Mouse (Mus musculus): Measurements from ENCODE around the gene Vgll4.

Gene Vgll4

GRCm38 (mm10) chr6:114939666-114940065, 30.1 kb downstream of the Vgll4 start:
- 84% methylated on average over 2 of the region's 2 CpGs for WGBS

GRCm38 (mm10) chr6:114936941-114937313, 32.9 kb downstream of the Vgll4 start:
- 90% methylated on average over 5 of the region's 5 CpGs for WGBS

GRCm38 (mm10) chr6:114936297-114936940, 33.4 kb downstream of the Vgll4 start:
- 62% methylated on average over 19 of the region's 19 CpGs for WGBS

GRCm38 (mm10) chr6:114935362-114935761, 34.4 kb downstream of the Vgll4 start:
- 81% methylated on average over 3 of the region's 3 CpGs for WGBS

- 63% methylated on average over 11 of the region's 11 CpGs for WGBS
Observed at GRCm38 (mm10) chr6:114934045-114934444, 35.7 kb downstream of the Vgll4 start.

- 87% methylated on average over 3 of the region's 3 CpGs for WGBS
Observed at GRCm38 (mm10) chr6:114932991-114933392, 36.8 kb downstream of the Vgll4 start.

- WGBS: 75% methylated on average over 5 of the region's 5 CpGs
Observed at GRCm38 (mm10) chr6:114932116-114932500, 37.7 kb downstream of the Vgll4 start.

GRCm38 (mm10) chr6:114931212-114932115, 38.3 kb downstream of the Vgll4 start:
- WGBS: 33% methylated on average over 28 of the region's 28 CpGs

- 81% methylated on average over 8 of the region's 8 CpGs for WGBS
Observed at GRCm38 (mm10) chr6:114930646-114931045, 39.1 kb downstream of the Vgll4 start.

GRCm38 (mm10) chr6:114930038-114930591, 39.7 kb downstream of the Vgll4 start:
- 61% methylated on average over 11 of the region's 11 CpGs for WGBS

- 11% methylated on average over 4 of the region's 4 CpGs for WGBS
Observed at GRCm38 (mm10) chr6:114928462-114928861, 41.3 kb downstream of the Vgll4 start.

- 91% methylated on average over 5 of the region's 5 CpGs for WGBS
Observed at GRCm38 (mm10) chr6:114927400-114927799, 42.4 kb downstream of the Vgll4 start.

- 17% methylated on average over 6 of the region's 6 CpGs for WGBS
Observed at GRCm38 (mm10) chr6:114926369-114927157, 43.2 kb downstream of the Vgll4 start.

GRCm38 (mm10) chr6:114925196-114925595, 44.6 kb downstream of the Vgll4 start:
- WGBS: 83% methylated on average over 4 of the region's 4 CpGs

- 78% methylated on average over 7 of the region's 7 CpGs for WGBS
Observed at GRCm38 (mm10) chr6:114922355-114923096, 47.3 kb downstream of the Vgll4 start.

- WGBS: 5% methylated on average over 15 of the region's 15 CpGs
Observed at GRCm38 (mm10) chr6:114921632-114922354, 48.0 kb downstream of the Vgll4 start.

- 25% methylated on average over 17 of the region's 17 CpGs for WGBS
Observed at GRCm38 (mm10) chr6:114920523-114921445, 49.0 kb downstream of the Vgll4 start.

- 30% methylated on average over 9 of the region's 9 CpGs for WGBS
Observed at GRCm38 (mm10) chr6:114919670-114920313, 50.0 kb downstream of the Vgll4 start.

- 56% methylated on average over 9 of the region's 9 CpGs for WGBS
Observed at GRCm38 (mm10) chr6:114918994-114919393, 50.8 kb downstream of the Vgll4 start.

Measured in cerebral cortex, adult 2 months (tissue).